Mouse (Mus musculus): ENCODE results near the gene Ssh3. TPM values are rescaled to one million over a fixed set of nuclear protein-coding genes. Genes with fewer than 3 reads are reported as not detected.

The Ssh3 gene
- polyA plus RNA-seq, 1 experiment from 2014 or later = 11.5 TPM

DNA sequence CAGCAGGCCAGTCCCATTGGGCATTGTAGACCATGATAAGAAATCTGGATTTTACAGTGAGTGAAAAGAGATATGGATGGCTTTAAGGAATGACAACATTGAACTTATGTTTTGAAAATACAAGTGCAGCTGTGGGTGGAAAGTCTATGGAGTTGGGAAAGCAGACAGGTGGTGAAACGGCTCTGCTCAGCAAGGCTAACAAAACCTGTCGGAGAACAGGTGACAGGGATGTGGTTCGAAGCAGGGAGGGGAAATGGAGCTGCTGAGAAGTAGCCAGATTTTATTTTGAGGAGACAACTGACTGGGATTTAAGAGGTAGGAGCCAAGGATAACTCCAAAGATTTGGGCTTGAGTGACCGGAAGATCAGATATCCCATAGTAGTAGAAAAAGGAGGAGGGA lies 34.4 kb downstream of the Ssh3 start:
- Histone ChIP-seq H3K9ac (no peak overlapping the region), H3K4me1 (peaks cover 15% of the 10 kb centered on the region), H3K27ac (no peak overlapping the region), H3K4me3 (no peak overlapping the region), H3K9me3 (no peaks in the 10 kb centered on the region), H3K36me3 (no peaks in the 10 kb centered on the region), H3K27me3 (peaks cover under 1% of the 10 kb centered on the region), H3K4me2 (replicated peaks) (no peak overlapping the region)
- no peak for ATAC-seq (ENCODE audit: insufficient number of reproducible peaks, insufficient read depth, low FRiP score, low TSS enrichment)
- 73% methylated on average over 4 of the region's 4 CpGs for WGBS

DNA sequence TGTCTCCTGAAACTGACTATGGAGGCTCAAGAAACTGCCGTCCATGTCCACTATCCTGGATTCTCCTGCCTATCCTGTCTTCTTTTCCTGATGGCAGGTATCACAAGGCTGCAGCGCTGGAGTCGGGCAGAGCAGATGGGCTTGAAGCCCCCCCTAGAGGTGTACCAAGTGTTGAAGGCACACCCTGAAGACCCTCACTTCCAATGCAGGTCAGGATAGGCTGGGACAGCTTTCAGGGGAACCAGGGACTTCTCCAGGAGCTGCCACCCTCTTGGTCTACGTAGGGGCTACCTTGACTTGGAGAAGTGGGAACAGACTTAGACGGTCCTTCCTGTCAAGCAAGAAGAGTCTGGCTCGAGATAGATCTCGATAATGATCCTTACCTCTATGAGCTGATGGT lies 36.3 kb downstream of the Ssh3 start:
- WGBS = 84% methylated on average over 7 of the region's 7 CpGs
- peak overlapping the region; percentile 96; the same call in 1 of the 2 replicates for H3K4me2 ChIP-seq (replicated peaks)
- H3K4me3 ChIP-seq = no peak overlapping the region
- H3K9ac ChIP-seq = peak overlapping the region; percentile 61; the same call in 1 of the 2 replicates
- H3K9me3 ChIP-seq = no peaks in the 10 kb centered on the region
- no peak overlapping the region for H3K27ac ChIP-seq
- no peaks in the 10 kb centered on the region for H3K36me3 ChIP-seq
- no peak for ATAC-seq (ENCODE audit: insufficient number of reproducible peaks, insufficient read depth, low FRiP score, low TSS enrichment)
- peaks cover 20% of the 10 kb centered on the region for H3K4me1 ChIP-seq
- H3K27me3 ChIP-seq = peaks cover 4% of the 10 kb centered on the region

DNA sequence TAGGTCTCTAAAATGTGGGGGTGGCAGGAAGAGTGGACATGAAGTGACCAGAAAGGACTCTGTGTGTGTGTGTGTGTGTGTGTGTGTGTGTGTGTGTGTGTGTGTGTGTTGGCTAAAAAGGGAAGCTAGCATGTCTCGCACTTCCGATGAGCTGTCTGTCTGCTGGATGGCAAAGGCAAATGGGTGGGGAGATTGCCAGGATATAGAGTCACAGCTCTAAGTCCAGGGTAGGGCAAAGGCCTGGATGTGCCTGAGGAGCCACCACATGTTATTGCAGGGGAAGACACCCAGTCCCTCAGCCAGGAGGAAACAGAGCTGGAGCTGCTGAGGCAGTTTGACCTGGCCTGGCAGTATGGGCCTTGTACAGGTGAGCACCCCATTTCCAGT lies 36.8 kb downstream of the Ssh3 start:
- H3K27ac ChIP-seq = peak overlapping the region; percentile 60
- H3K9ac ChIP-seq = peak overlapping the region; percentile 61
- H3K36me3 ChIP-seq = no peaks in the 10 kb centered on the region
- H3K27me3 ChIP-seq = peaks cover 4% of the 10 kb centered on the region
- peak overlapping the region; percentile 96 for H3K4me2 ChIP-seq (replicated peaks)
- 27% methylated on average over 2 of the region's 2 CpGs for WGBS
- no peak for ATAC-seq (ENCODE audit: insufficient number of reproducible peaks, insufficient read depth, low FRiP score, low TSS enrichment)
- no peaks in the 10 kb centered on the region for H3K9me3 ChIP-seq
- peaks cover 20% of the 10 kb centered on the region for H3K4me1 ChIP-seq
- H3K4me3 ChIP-seq = peak overlapping the region; percentile 65

DNA sequence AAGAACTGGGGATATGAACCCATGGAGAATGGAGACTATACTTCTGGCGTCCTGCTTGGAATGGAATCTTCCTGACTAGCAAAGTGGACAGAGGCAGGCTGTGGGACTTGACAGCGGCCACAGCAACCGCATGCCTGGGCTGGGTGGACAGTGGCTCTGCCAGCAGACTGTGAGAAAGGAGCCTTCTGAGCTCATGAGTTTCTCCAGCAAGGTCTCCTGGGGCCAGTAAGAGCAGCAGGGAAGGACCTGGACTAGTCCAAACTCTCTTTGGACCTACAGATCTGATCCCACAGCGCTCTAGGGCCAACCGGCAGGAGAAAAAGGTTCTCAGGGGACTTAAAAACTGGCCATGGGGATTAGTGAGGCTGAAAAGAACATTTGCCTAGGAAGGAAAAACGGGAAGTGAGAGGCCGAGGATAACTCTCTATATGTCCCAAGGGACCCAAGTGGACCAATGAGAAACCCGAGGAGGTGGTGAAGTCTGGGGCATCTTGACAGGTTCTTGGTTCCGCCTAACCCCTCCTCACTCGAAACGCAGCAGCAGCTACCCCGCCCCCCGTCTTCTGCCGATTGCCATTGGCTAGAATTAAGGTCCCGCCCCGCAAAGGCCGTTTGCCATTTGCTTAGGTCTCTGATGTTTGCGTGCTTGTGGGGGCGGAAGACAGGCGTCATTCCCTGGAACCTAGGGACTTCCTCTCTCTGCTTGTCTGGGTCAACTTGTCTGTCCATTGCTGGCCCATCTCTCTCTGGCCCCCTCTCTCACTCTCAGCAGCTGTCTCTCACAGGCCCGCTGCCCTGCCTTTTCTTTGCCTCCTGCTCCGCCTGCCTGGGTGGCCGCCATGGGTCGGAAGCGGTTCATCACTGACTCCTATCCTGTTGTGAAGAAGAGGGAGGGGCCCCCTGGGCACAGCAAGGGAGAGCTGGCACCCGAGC lies 37.5 kb downstream of the Ssh3 start, which contains the start of gene Pold4:
Gene Pold4 (plus strand): TSS at position 647 of the 933 bp plus-strand sequence.
- Histone ChIP-seq H3K4me3 (peak within 1 kb of the TSS; percentile 65), H3K27me3 (peaks cover 4% of the 10 kb centered on the region), H3K27ac (peak within 1 kb of the TSS; percentile 60), H3K36me3 (no peaks in the 10 kb centered on the region), H3K4me1 (peaks cover 20% of the 10 kb centered on the region), H3K9me3 (no peaks in the 10 kb centered on the region), H3K4me2 (replicated peaks) (peak within 1 kb of the TSS; percentile 96), H3K9ac (peak within 1 kb of the TSS; percentile 61)
- 12% methylated on average over 26 of the region's 26 CpGs for WGBS
- ATAC-seq (ENCODE audit: insufficient number of reproducible peaks, insufficient read depth, low FRiP score, low TSS enrichment) = peak; percentile 69; the same call in 1 of the 2 replicates

DNA sequence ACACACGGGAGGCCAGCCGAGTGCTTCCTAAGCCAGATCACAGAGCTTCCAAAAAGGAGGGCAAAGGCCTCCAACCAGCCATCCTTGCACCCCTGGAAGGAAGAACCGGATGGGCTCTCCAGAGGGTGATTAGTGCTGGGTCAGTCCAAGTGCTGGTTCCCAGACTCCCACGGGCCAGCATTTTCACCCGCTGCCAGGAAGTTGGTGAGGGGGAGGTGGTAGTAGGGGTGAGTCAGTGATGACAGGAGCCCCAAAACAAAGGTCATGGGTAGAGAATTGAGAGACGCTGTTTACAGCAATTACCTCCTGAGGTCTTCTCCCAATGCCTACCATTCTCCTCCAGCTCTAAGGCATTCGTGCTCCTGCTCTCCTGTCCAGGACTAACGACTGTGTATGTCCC lies 38.6 kb downstream of the Ssh3 start:
- peaks cover 4% of the 10 kb centered on the region for H3K27me3 ChIP-seq
- peaks cover 20% of the 10 kb centered on the region for H3K4me1 ChIP-seq
- WGBS = 75% methylated on average over 8 of the region's 8 CpGs

DNA sequence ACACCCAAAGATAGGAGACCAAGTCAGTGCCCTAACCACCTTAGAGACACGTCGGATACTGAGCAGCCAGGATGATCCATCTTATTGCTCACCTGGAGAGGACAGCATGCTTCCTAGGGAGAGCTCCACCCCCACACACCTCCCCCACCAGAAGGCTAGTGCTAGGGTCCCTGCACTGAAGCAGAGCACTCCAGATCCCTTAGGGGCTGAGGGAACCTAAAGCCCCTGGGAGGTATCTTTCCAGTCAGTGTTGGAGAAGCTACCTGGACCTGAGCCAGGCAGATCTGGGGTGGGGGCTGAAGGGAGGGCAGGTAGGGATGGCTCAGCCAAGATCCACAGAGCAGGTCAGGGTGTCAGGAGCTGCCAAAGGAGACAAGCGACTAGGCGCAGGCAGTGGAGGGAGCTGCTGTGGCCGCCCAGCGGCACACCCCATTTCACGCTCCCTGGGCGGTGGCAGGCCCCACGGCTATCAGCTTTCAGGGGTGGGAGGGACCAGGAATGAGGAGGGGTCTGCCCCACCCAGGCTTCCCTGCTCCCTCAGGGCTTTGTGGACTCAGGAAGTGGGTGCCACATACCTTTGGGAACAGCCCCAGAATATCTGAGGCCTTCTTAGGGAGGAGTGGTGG lies 39.4 kb downstream of the Ssh3 start:
- Histone ChIP-seq H3K9ac (no peak overlapping the region; the same call in 1 of the 2 replicates), H3K27me3 (peaks cover 4% of the 10 kb centered on the region), H3K4me1 (peaks cover 20% of the 10 kb centered on the region), H3K36me3 (no peaks in the 10 kb centered on the region), H3K4me3 (no peak overlapping the region), H3K27ac (no peak overlapping the region), H3K4me2 (replicated peaks) (no peak overlapping the region), H3K9me3 (no peaks in the 10 kb centered on the region)
- 36% methylated on average over 9 of the region's 9 CpGs for WGBS
- ATAC-seq (ENCODE audit: insufficient number of reproducible peaks, insufficient read depth, low FRiP score, low TSS enrichment) = no peak

More for the DNA sequence above, 38.6 kb downstream of the Ssh3 start:
- no peak overlapping the region for H3K9ac ChIP-seq
- no peak overlapping the region for H3K4me2 ChIP-seq (replicated peaks)
- no peak overlapping the region for H3K4me3 ChIP-seq
- no peak for ATAC-seq (ENCODE audit: insufficient number of reproducible peaks, insufficient read depth, low FRiP score, low TSS enrichment)
- H3K9me3 ChIP-seq = no peaks in the 10 kb centered on the region
- H3K27ac ChIP-seq = no peak overlapping the region
- no peaks in the 10 kb centered on the region for H3K36me3 ChIP-seq

DNA sequence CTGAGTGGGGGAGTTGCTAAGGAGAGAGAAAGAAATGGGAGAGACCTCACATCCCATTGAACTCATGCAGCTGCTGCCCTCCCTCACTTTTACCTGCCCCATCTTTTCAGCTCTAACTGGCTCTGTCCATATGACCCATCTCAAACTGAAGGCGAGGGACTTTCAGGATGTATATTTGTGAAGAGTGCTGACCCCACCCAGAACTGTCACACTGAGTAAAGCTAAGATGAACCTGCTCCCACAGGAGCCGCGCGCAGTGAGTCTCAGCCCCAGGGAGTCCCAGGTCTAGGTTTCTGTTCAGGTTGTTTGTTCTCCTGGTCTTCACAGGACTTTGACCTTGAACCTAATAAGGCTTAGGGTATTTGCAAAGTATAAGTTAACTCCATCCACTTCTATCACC lies 40.1 kb downstream of the Ssh3 start:
- no peak overlapping the region for H3K9ac ChIP-seq
- H3K27ac ChIP-seq = no peak overlapping the region
- peaks cover 20% of the 10 kb centered on the region for H3K4me1 ChIP-seq
- ATAC-seq (ENCODE audit: insufficient number of reproducible peaks, insufficient read depth, low FRiP score, low TSS enrichment) = no peak
- H3K9me3 ChIP-seq = no peaks in the 10 kb centered on the region
- H3K4me3 ChIP-seq = no peak overlapping the region
- no peak overlapping the region for H3K4me2 ChIP-seq (replicated peaks)
- H3K27me3 ChIP-seq = peaks cover 4% of the 10 kb centered on the region
- WGBS = 79% methylated on average over 4 of the region's 4 CpGs
- no peaks in the 10 kb centered on the region for H3K36me3 ChIP-seq

DNA sequence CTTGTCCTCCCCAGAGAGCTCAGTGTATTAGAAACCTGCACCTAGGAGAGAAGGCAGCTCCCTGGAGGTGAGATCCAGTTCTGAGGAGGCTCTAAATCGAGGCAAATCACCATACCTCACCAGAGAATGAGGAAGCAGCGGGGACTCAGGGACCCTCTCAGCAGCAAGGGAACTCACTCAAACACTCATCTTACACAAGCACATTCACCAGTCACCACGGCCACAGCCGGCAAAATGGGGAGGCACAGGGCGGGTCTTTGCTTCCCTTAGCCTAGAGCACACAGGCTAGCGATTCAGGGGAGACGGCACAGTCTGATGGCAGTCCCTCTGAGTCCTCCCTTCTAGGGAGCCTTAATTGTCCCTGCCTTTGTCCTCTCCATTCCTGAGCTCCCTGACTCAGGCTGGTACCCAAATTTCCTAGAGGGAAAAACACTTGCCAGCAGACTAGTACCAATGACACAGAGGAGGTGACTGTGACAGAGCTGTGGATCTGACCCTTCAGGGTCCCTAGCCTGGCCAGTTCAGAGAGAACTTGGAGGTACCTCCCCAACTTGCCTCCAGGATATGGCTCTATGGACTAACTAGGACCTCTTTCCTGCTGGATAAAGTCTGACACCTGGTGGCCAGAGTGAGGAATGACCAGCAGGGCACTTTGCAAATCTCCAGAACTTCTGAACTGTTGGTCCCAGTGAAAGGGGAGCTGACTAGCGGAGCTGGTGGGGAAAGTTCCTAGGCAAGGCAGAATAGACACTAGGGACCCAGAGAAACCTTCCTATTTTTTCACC lies 40.9 kb downstream of the Ssh3 start:
- Histone ChIP-seq H3K4me1 (peaks cover 20% of the 10 kb centered on the region), H3K9me3 (no peaks in the 10 kb centered on the region), H3K27me3 (peaks cover 4% of the 10 kb centered on the region), H3K4me2 (replicated peaks) (no peak overlapping the region), H3K4me3 (no peak overlapping the region), H3K36me3 (no peaks in the 10 kb centered on the region), H3K27ac (no peak overlapping the region), H3K9ac (no peak overlapping the region; the same call in 1 of the 2 replicates)
- no peak for ATAC-seq (ENCODE audit: insufficient number of reproducible peaks, insufficient read depth, low FRiP score, low TSS enrichment)
- 17% methylated on average over 8 of the region's 8 CpGs for WGBS

DNA sequence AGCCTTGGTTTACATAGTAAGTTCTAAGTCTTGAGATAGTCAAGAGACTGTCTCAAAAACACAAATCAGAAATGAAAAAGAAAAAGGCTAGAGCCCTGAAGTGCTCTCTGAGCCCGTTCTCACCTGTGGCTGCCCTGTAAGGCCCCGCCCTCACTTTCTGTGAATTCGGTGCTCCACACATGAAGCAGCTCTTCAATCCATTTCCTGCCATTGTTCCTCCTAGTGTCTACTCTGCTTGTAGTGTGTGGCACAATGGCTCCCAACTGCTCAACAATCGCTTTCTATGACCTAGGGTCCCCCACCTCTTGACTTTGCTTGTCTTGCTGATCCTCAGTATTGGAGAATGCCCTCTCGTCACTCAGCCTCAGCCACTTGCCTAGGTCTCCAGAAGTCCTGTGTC lies 41.5 kb downstream of the Ssh3 start:
- H3K9ac ChIP-seq = no peak overlapping the region
- ATAC-seq (ENCODE audit: insufficient number of reproducible peaks, insufficient read depth, low FRiP score, low TSS enrichment) = no peak
- H3K9me3 ChIP-seq = no peaks in the 10 kb centered on the region
- H3K4me1 ChIP-seq = peaks cover 17% of the 10 kb centered on the region
- H3K4me2 ChIP-seq (replicated peaks) = no peak overlapping the region
- H3K36me3 ChIP-seq = peaks cover 5% of the 10 kb centered on the region; the same call in 1 of the 2 replicates
- peaks cover 4% of the 10 kb centered on the region for H3K27me3 ChIP-seq
- no peak overlapping the region for H3K4me3 ChIP-seq
- 65% methylated on average over 5 of the region's 5 CpGs for WGBS
- no peak overlapping the region for H3K27ac ChIP-seq

DNA sequence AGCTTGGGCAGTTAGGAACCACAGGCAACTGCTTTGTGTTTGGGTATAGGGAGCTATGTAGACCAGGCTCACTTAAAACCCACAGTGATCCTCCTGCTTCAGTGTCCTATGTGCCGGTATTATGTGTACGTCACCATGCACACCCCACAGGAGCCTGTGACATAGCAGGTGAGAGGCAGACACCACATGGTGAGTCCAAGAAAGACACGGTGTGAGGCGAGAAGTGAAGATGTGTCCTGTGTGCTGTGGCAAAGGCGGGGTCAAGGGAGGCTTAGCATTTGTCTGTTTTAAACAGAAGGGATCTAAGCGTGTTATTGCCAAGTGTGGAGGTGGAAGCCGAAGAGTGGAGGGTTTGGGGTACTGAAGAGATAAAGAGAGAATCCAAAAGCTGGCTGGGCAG lies 42.2 kb downstream of the Ssh3 start:
- H3K27ac ChIP-seq = no peak overlapping the region
- peaks cover 11% of the 10 kb centered on the region; the same call in 1 of the 2 replicates for H3K4me1 ChIP-seq
- H3K36me3 ChIP-seq = peaks cover 12% of the 10 kb centered on the region
- H3K4me2 ChIP-seq (replicated peaks) = no peak overlapping the region
- peaks cover 4% of the 10 kb centered on the region for H3K27me3 ChIP-seq
- H3K9ac ChIP-seq = no peak overlapping the region
- H3K9me3 ChIP-seq = no peaks in the 10 kb centered on the region
- no peak for ATAC-seq (ENCODE audit: insufficient number of reproducible peaks, insufficient read depth, low FRiP score, low TSS enrichment)
- WGBS = 87% methylated on average over 7 of the region's 7 CpGs
- H3K4me3 ChIP-seq = no peak overlapping the region

DNA sequence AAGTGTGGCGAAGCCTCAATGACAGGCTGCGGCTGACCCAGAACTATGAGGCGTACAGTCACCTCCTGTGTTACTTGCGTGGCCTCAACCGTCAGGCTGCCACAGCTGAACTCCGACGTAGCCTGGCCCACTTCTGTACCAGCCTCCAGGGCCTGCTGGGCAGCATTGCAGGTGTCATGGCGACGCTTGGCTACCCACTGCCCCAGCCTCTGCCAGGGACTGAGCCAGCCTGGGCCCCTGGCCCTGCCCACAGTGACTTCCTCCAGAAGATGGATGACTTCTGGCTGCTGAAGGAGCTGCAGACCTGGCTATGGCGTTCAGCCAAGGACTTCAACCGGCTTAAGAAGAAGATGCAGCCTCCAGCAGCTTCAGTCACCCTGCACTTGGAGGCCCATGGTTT lies 46.8 kb downstream of the Ssh3 start:
- 83% methylated on average over 11 of the region's 11 CpGs for WGBS
- Histone ChIP-seq H3K4me3 (no peak overlapping the region), H3K9me3 (no peaks in the 10 kb centered on the region), H3K27ac (no peak overlapping the region), H3K27me3 (no peaks in the 10 kb centered on the region), H3K9ac (no peak overlapping the region), H3K4me1 (peaks cover 36% of the 10 kb centered on the region), H3K4me2 (replicated peaks) (no peak overlapping the region), H3K36me3 (peaks cover 17% of the 10 kb centered on the region)
- no peak for ATAC-seq (ENCODE audit: insufficient number of reproducible peaks, insufficient read depth, low FRiP score, low TSS enrichment)

Data from embryonic facial prominence, embryonic 12.5 days (tissue).